Mouse (Mus musculus) myocyte (in vitro differentiated cells): ENCODE measurements around the gene Nr1i3.

Experiments
- CEBPB ChIP-seq: IDR thresholded peaks from 2 replicates; pipeline ENCODE4 v1.6.1; 2011; ENCODE audit warnings: mild to moderate bottlenecking, moderate library complexity; ENCODE audit not compliant: poor library complexity, insufficient read depth, severe bottlenecking
- E2F4 ChIP-seq: IDR thresholded peaks from one replicate; pipeline ENCODE4 v1.6.1; 2011; ENCODE audit warnings: mild to moderate bottlenecking, control low read depth, moderate library complexity; ENCODE audit not compliant: insufficient read depth
- MAX ChIP-seq: IDR thresholded peaks from one replicate; pipeline ENCODE4 v1.6.1; 2011; ENCODE audit warnings: low read depth, mild to moderate bottlenecking, control low read depth
- MYOG ChIP-seq, 3 experiments: IDR thresholded peaks; one replicate each; pipeline ENCODE4 v1.6.1; 2011; ENCODE audit warnings: control low read depth in 2 of 3, low read depth in 2 of 3, mild to moderate bottlenecking in 2 of 3; ENCODE audit not compliant: insufficient read length in 2 of 3, control insufficient read depth in 1 of 3, insufficient read depth in 1 of 3
- POLR2A ChIP-seq: IDR thresholded peaks from one replicate; pipeline ENCODE4 v1.6.1; 2011; ENCODE audit warnings: low read depth, mild to moderate bottlenecking, control low read depth, moderate library complexity; ENCODE audit not compliant: insufficient read length
- REST ChIP-seq: IDR thresholded peaks from one replicate; pipeline ENCODE4 v1.6.1; 2011; ENCODE audit warnings: mild to moderate bottlenecking, control low read depth, moderate library complexity; ENCODE audit not compliant: insufficient read depth, insufficient read length
- TCF12 ChIP-seq: IDR thresholded peaks from one replicate; pipeline ENCODE4 v1.6.1; 2011; ENCODE audit warnings: mild to moderate bottlenecking, control low read depth; ENCODE audit not compliant: poor library complexity, insufficient read depth, severe bottlenecking
- USF1 ChIP-seq: IDR thresholded peaks from one replicate; pipeline ENCODE4 v1.6.1; 2011; ENCODE audit warnings: low read depth, mild to moderate bottlenecking, control low read depth, moderate library complexity

- TF ChIP-seq TCF12 (no peak), POLR2A (no peak), REST (no peak), MAX (no peak), E2F4 (no peak), CEBPB (no peak), MYOG (IDR thresholded peaks at IDR 0.05; ENCODE audit: control insufficient read depth in 1 of 3, insufficient read depth in 1 of 3, insufficient read length in 2 of 3, low read depth in 2 of 3) (no peak), USF1 (no peak)
These were observed 14.2 kb upstream of the Nr1i3 start for GRCm38 (mm10) chr1:171199532-171199931.
